Mouse (Mus musculus) ES-E14 (cell line): ENCODE measurements around the gene Slc25a31. TPM values are rescaled to one million over a fixed set of nuclear protein-coding genes. Genes with fewer than 3 reads are reported as not detected.

Experiments
- DNase-seq: peaks from one replicate; pipeline ENCODE4 v3.0.0-alpha.2; 2013; ENCODE audit warnings: low read depth, low spot score
- H3K27ac ChIP-seq: 2 replicates; pipeline ENCODE4 v1.5.1; 2012; ENCODE audit warnings: low read depth, mild to moderate bottlenecking, low read length, moderate library complexity, mixed read lengths; ENCODE audit not compliant: poor library complexity, insufficient read depth, severe bottlenecking
- H3K36me3 ChIP-seq: 2 replicates; pipeline ENCODE4 v1.6.1; 2012; ENCODE audit warnings: mild to moderate bottlenecking, low read length, moderate library complexity, mixed read lengths; ENCODE audit not compliant: control insufficient read depth, poor library complexity, insufficient read depth, severe bottlenecking
- H3K4me1 ChIP-seq, 2 experiments: fragments of 150-350 bp in 1 of 2; sonication (generic) in 1 of 2; 2 replicates each; pipeline ENCODE4 v1.6.1; 2012; ENCODE audit warnings: low read length in 2 of 2, mild to moderate bottlenecking in 1 of 2, mixed read lengths in 1 of 2; ENCODE audit not compliant: control insufficient read depth in 2 of 2, insufficient read depth in 2 of 2, poor library complexity in 1 of 2
- H3K4me3 ChIP-seq, 2 experiments: fragments of 150-350 bp in 1 of 2; sonication (generic) in 1 of 2; 2 replicates each; pipeline ENCODE4 v1.5.1; 2012; ENCODE audit warnings: low read length in 2 of 2, low read depth in 1 of 2, mild to moderate bottlenecking in 1 of 2, mixed read lengths in 1 of 2; ENCODE audit not compliant: insufficient read depth in 1 of 2, poor library complexity in 1 of 2, severe bottlenecking in 1 of 2
- H3K9ac ChIP-seq: 2 replicates; pipeline ENCODE4 v1.6.1; 2012; ENCODE audit warnings: low read depth, mild to moderate bottlenecking, low read length, mixed read lengths; ENCODE audit not compliant: poor library complexity, insufficient read depth, severe bottlenecking
- H3K9me3 ChIP-seq: fragments of 150-350 bp; sonication (generic); 2 replicates; pipeline ENCODE4 v1.6.1; 2012; ENCODE audit warnings: low read depth, mild to moderate bottlenecking, low read length; ENCODE audit not compliant: control insufficient read depth, insufficient read depth
- CHD2 ChIP-seq: IDR thresholded peaks from 2 replicates; pipeline ENCODE4 v1.6.1; 2014; ENCODE audit warnings: mild to moderate bottlenecking, low read depth, low read length, inconsistent platforms
- HCFC1 ChIP-seq: IDR thresholded peaks from 2 replicates; pipeline ENCODE4 v1.6.1; 2012; ENCODE audit warnings: low read length, inconsistent platforms, borderline replicate concordance; ENCODE audit not compliant: insufficient read depth
- MAFK ChIP-seq: IDR thresholded peaks from 2 replicates; pipeline ENCODE4 v1.6.1; 2014; ENCODE audit warnings: mild to moderate bottlenecking, low read depth, low read length, inconsistent platforms; ENCODE audit not compliant: insufficient read depth
- ZC3H11A ChIP-seq: IDR thresholded peaks from 2 replicates; pipeline ENCODE4 v1.6.1; 2012; ENCODE audit warnings: low read depth, mild to moderate bottlenecking, inconsistent platforms, low read length, borderline replicate concordance
- ZNF384 ChIP-seq: IDR thresholded peaks from 2 replicates; pipeline ENCODE4 v1.6.1; 2012; ENCODE audit warnings: low read depth, low read length, inconsistent platforms
- in situ Hi-C, 2 experiments: fragments of 600-800 bp; cut with MboI; formaldehyde crosslinking; loops; one replicate each; pipeline ENCODE4 v1.15.1; 2025; ENCODE audit warnings: low sequenced_read_pairs in 2 of 2, inconsistent platforms in 1 of 2; ENCODE audit not compliant: unreplicated experiment in 2 of 2
- total RNA-seq: library from RNA; depleted of rRNA; stranded (reverse); fragments of 300-350 nt; gene quantifications from 2 replicates; pipeline ENCODE4 v1.2.3, GENCODE M21; 2012; rRNA removed

The Slc25a31 gene
- total RNA-seq, 1 experiment: 3.2 TPM

GRCm38 (mm10) chr3:40745661-40746547, 37.2 kb downstream of the Slc25a31 start:
- no peaks in the 10 kb centered on the region for H3K36me3 ChIP-seq
- TF ChIP-seq CHD2: no peak
- no peak for TF ChIP-seq MAFK
- no peak for TF ChIP-seq HCFC1
- no peak for TF ChIP-seq ZC3H11A
- TF ChIP-seq ZNF384: no peak
- no peak overlapping the region for H3K27ac ChIP-seq
- in situ Hi-C loops: no loop called here
- H3K4me1 ChIP-seq: peaks cover 0 to 3% of the 10 kb centered on the region in 2 experiments; a peak in 1 of 4 replicates
- DNase-seq: no peak
- H3K4me3 ChIP-seq: peak overlapping the region; percentile 81 to 96
- H3K9ac ChIP-seq: peak overlapping the region; percentile 72
- no peaks in the 10 kb centered on the region for H3K9me3 ChIP-seq

- in situ Hi-C loops: no loop called here
- Histone ChIP-seq H3K36me3 (no peaks in the 10 kb centered on the region), H3K4me1 (no peaks in the 10 kb centered on the region), H3K9me3 (no peaks in the 10 kb centered on the region), H3K27ac (no peak overlapping the region), H3K4me3 (no peak overlapping the region), H3K9ac (no peak overlapping the region)
- no peak for TF ChIP-seq ZNF384
- TF ChIP-seq MAFK: no peak
- TF ChIP-seq HCFC1: no peak
- no peak for TF ChIP-seq ZC3H11A
- TF ChIP-seq CHD2: no peak
- no peak for DNase-seq
These were observed 52.1 kb downstream of the Slc25a31 start for GRCm38 (mm10) chr3:40760746-40761145.

GRCm38 (mm10) chr3:40761312-40761711, 52.7 kb downstream of the Slc25a31 start:
- Histone ChIP-seq H3K9me3 (no peaks in the 10 kb centered on the region), H3K36me3 (no peaks in the 10 kb centered on the region), H3K4me1 (no peaks in the 10 kb centered on the region), H3K4me3 (no peak overlapping the region), H3K27ac (no peak overlapping the region), H3K9ac (no peak overlapping the region)
- no peak for TF ChIP-seq ZC3H11A
- TF ChIP-seq HCFC1: no peak
- TF ChIP-seq MAFK: no peak
- TF ChIP-seq CHD2: no peak
- in situ Hi-C loops: no loop called here
- DNase-seq: no peak

Other genes with a start within 250 kb of the Slc25a31 start
- 5.2 and 7.1 TPM in 2 replicates for gene Intu, start 177.6 kb upstream of the Slc25a31 start, total RNA-seq
- 4.0 and 8.7 TPM in 2 replicates for gene Hspa4l, start 35.6 kb downstream of the Slc25a31 start, total RNA-seq
- 67.7 and 73.8 TPM in 2 replicates for gene Plk4, start 91.2 kb downstream of the Slc25a31 start, total RNA-seq
- gene Mfsd8, start 138.0 kb downstream of the Slc25a31 start, total RNA-seq: 7.7 and 8.8 TPM in 2 replicates
- 1.7 and 3.1 TPM in 2 replicates for gene Abhd18, start 138.1 kb downstream of the Slc25a31 start, total RNA-seq
- gene 1700034I23Rik, start 193.7 kb downstream of the Slc25a31 start, total RNA-seq: 0.11 TPM in 1 of 2 replicates, not detected in the other
- gene Larp1b, start 241.0 kb downstream of the Slc25a31 start, total RNA-seq: 9.4 and 9.7 TPM in 2 replicates